Mouse (Mus musculus) neural tube, embryonic 14.5 days (tissue): ENCODE measurements around the gene Bora. TPM values are rescaled to one million over a fixed set of nuclear protein-coding genes. Genes with fewer than 3 reads are reported as not detected.

Experiments
- ATAC-seq: fragments of 200-750 bp; cut with Nextera tagmentation; 2 replicates; pipeline ENCODE4 v1.8.0; 2017; ENCODE audit warnings: low read depth, mild to moderate bottlenecking, moderate TSS enrichment, moderate library complexity
- H3K27ac ChIP-seq: fragments of 300-500 bp; sonication (generic); 2 replicates; pipeline ENCODE4 v1.5.1; 2014; ENCODE audit warnings: low read depth, mild to moderate bottlenecking, control low read depth, low read length, moderate library complexity, mixed read lengths
- H3K27me3 ChIP-seq: fragments of 300-500 bp; sonication (generic); 2 replicates; pipeline ENCODE4 v1.6.1; 2014; ENCODE audit warnings: low read length; ENCODE audit not compliant: control insufficient read depth, insufficient read depth
- H3K36me3 ChIP-seq: fragments of 300-500 bp; sonication (generic); 2 replicates; pipeline ENCODE4 v1.6.1; 2014; ENCODE audit warnings: low read length, mixed read lengths; ENCODE audit not compliant: control insufficient read depth, insufficient read depth
- H3K4me1 ChIP-seq: fragments of 300-500 bp; sonication (generic); 2 replicates; pipeline ENCODE4 v1.6.1; 2014; ENCODE audit warnings: low read length; ENCODE audit not compliant: control insufficient read depth, insufficient read depth
- H3K4me2 ChIP-seq: fragments of 300-500 bp; sonication (generic); 2 replicates; pipeline ENCODE4 v1.6.1; 2014; ENCODE audit warnings: mild to moderate bottlenecking, low read depth, low read length, control low read depth
- H3K4me3 ChIP-seq: fragments of 300-500 bp; sonication (generic); 2 replicates; pipeline ENCODE4 v1.5.1; 2014; ENCODE audit warnings: low read depth, low read length, control low read depth, mixed read lengths
- H3K9ac ChIP-seq: fragments of 300-500 bp; sonication (generic); replicated peaks from 2 replicates; pipeline ENCODE4 v1.6.1; 2014; ENCODE audit warnings: low read depth, mild to moderate bottlenecking, control low read depth, low read length, mixed read lengths
- H3K9me3 ChIP-seq: fragments of 300-500 bp; sonication (generic); 2 replicates; pipeline ENCODE4 v1.6.1; 2016; ENCODE audit warnings: low read length; ENCODE audit not compliant: control insufficient read depth
- WGBS: fragments of 180-500 bp; shearing (Covaris S2); extraction: QIAGEN DNeasy Blood & Tissue Kit; methylation state at CpG from one replicate; pipeline ENCODE4 v1.1.7; 2014; 5-methylcytosine and 5-hydroxymethylcytosine counted together
- polyA plus RNA-seq: library from polyadenylated mRNA; unstranded; fragments of >200 nt; fragmentation: Nextera tagmentation; extraction: Ambion mirVana; gene quantifications from 2 replicates; pipeline ENCODE4 v1.2.1, GENCODE M21; 2014

The Bora gene
- polyA plus RNA-seq, 1 experiment from 2014 or later = 10.6 TPM

DNA sequence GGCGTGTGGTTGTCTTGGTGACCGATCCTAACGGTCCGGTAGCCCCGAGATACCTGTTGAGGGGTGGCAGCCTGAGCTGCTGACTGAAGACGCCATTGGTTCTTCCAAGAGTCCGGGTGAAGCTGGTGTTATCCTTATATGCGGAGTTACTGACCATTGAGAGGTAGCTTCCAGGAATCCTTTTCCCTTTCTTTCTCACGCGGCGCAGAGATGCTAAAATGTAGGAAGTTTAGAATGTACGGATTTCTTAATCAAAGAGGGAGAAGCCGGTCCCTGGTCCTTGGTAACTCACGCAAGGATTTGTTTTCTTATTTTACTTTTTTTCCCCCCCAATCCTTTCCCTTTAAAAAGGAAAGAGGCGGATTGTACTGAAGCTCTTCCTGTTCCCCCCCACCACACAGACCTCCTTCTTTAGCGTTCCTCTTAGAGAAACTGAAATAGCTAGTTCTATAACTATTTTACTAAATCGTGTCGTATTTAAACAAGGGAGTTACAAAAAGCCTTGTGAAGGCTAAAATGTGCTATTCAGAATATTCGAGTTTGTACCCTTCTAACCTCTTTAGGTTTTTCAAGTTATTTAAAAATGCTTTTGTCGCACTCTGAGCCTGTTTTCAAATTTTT lies 54.1 kb downstream of the Bora start:
- Histone ChIP-seq H3K27ac (no peak overlapping the region), H3K36me3 (peaks cover 22% of the 10 kb centered on the region), H3K4me1 (peaks cover 12% of the 10 kb centered on the region; the same call in 1 of the 2 replicates), H3K4me2 (peak overlapping the region; percentile 63), H3K4me3 (peak overlapping the region; percentile 97), H3K27me3 (no peaks in the 10 kb centered on the region), H3K9me3 (no peaks in the 10 kb centered on the region), H3K9ac (peak overlapping the region; percentile 68)
- ATAC-seq = peak; percentile 2; the same call in 1 of the 2 replicates
- WGBS = 7% methylated on average over 20 of the region's 20 CpGs

DNA sequence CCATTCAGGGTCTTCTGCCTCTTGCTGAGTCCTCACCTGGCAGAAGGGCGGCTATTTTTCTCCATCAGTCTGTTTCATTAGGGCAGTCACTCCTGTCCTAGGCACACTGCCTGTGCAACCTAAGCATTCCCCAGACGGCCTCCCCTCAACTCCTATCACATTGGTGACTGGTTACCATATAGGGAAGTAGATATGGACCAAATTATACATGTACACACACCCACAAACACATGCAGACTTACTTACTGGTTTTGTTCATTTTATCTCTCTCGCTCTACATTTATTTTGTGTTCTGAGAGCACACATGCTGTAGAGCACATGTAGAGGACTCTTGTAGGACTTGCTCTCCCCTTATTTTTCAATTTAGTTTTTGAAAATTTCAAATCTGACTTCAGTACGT lies 57.0 kb downstream of the Bora start:
- Histone ChIP-seq H3K9ac (no peak overlapping the region), H3K4me2 (no peak overlapping the region), H3K9me3 (no peaks in the 10 kb centered on the region), H3K36me3 (peaks cover 5% of the 10 kb centered on the region), H3K4me3 (no peak overlapping the region), H3K27ac (no peak overlapping the region), H3K27me3 (no peaks in the 10 kb centered on the region), H3K4me1 (peaks cover 12% of the 10 kb centered on the region; the same call in 1 of the 2 replicates)
- 94% methylated on average over 4 of the region's 4 CpGs for WGBS
- no peak for ATAC-seq

DNA sequence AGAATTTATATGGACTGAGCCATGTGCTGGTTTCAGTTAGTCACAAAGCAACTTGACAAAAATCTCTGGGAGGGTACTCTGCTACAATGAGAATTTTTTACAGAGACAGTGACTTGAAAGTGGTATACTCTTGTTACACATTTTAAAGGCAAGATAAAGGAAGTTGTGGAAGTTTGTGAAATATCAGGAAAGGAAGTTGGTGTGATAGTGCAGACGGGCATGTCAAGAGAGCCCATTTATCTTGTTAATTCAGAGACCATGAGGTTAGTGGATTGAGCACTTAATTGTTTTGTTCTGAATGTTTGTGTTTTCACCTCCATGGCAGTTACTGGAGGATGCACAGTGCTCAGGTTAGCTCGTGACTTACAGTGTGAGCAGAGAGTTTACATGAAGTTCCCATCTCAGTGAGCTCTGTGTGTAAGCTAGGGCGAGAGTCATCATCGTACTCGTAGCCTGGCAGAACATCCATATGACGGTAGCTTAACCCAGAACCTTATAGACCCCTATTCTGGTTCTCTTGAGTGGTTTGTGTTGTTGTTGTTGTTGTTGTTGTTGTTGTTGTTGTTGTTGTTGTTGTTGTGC lies 58.6 kb downstream of the Bora start:
- Histone ChIP-seq H3K27me3 (no peaks in the 10 kb centered on the region), H3K4me3 (no peak overlapping the region), H3K9ac (no peak overlapping the region), H3K36me3 (peaks cover 14% of the 10 kb centered on the region), H3K4me2 (no peak overlapping the region), H3K4me1 (peaks cover 5% of the 10 kb centered on the region; the same call in 1 of the 2 replicates), H3K9me3 (no peaks in the 10 kb centered on the region), H3K27ac (no peak overlapping the region)
- WGBS = 97% methylated on average over 6 of the region's 6 CpGs
- no peak for ATAC-seq

DNA sequence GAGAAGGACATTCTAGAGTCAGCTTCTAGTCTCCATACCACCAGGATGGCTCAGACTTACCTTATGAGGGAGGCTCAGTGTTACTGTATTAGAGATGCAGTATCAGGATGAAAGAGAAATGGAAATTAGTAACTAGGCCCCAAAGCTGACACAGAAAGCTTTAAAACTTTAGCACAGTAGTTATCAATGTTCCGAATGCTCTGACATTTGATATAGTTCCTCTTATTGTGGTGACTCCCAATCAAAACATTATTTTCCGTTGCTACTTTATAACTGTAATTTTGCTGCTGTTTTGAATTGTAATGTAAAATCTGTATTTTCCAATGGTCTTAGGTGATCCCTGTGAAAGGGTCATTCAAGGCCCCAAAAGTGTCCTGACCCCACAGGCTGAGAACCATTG lies 60.6 kb downstream of the Bora start:
- no peak overlapping the region for H3K4me3 ChIP-seq
- H3K4me2 ChIP-seq = no peak overlapping the region
- 93% methylated on average over 2 of the region's 2 CpGs for WGBS
- H3K4me1 ChIP-seq = no peaks in the 10 kb centered on the region
- H3K27ac ChIP-seq = no peak overlapping the region
- H3K27me3 ChIP-seq = no peaks in the 10 kb centered on the region
- H3K9me3 ChIP-seq = no peaks in the 10 kb centered on the region
- H3K36me3 ChIP-seq = peaks cover 14% of the 10 kb centered on the region
- ATAC-seq = no peak
- no peak overlapping the region for H3K9ac ChIP-seq

DNA sequence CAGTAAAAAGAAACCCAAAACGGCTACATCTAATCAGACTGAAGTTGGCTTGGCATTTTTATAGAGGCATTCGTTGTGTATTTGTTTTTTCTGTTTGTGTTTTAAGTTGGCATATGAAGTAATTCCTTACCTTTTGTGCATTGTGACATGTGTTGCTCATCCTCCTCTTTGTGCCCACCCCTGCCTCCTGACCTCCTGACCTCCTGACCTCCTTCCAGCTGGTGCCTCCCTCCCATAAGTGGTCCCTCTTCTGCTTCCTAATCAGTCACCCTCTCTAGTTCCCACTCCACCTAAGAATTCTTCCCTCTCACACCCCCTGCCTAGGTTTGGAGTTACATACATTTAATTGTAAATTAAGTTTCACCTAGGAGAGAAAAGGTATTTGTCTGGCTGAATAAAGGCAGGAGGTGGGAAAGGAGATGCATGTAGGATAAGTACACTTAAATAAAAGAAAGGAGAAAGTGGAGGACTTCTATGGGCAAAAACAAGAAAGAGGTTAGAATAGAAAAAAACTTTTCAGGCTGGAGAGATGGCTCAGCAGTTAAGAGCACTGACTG lies 61.7 kb downstream of the Bora start:
- no peak overlapping the region for H3K4me3 ChIP-seq
- no peak for ATAC-seq
- H3K27ac ChIP-seq = no peak overlapping the region
- H3K9ac ChIP-seq = no peak overlapping the region
- peaks cover 20% of the 10 kb centered on the region for H3K36me3 ChIP-seq
- H3K9me3 ChIP-seq = no peaks in the 10 kb centered on the region
- H3K27me3 ChIP-seq = no peaks in the 10 kb centered on the region
- H3K4me1 ChIP-seq = no peaks in the 10 kb centered on the region
- no peak overlapping the region for H3K4me2 ChIP-seq
- WGBS = 62% methylated on average over 2 of the region's 2 CpGs

DNA sequence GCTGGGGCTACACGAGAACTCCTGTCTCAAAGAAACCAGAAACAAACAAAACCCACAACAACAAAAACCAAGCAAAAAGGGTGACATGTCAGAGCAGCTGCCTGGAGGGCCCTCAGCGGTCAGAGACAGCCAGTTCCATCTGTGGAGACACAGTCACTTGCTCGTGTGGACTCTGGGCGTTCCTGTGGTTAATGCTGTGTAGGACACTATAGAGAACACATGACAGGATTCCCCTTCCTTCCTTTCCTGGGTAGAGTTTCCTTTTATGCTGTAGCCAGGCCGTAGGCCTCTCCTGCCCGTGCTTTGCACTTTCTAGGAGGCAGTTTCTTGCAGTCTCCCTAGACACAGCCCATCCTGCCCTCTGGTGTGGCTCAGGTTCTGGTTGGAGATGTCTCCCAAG lies 62.7 kb downstream of the Bora start:
- H3K27me3 ChIP-seq = no peaks in the 10 kb centered on the region
- H3K4me3 ChIP-seq = no peak overlapping the region
- H3K4me2 ChIP-seq = no peak overlapping the region
- no peak overlapping the region for H3K27ac ChIP-seq
- no peak overlapping the region for H3K9ac ChIP-seq
- ATAC-seq = no peak
- no peaks in the 10 kb centered on the region for H3K4me1 ChIP-seq
- peaks cover 14% of the 10 kb centered on the region for H3K36me3 ChIP-seq
- 87% methylated on average over 6 of the region's 6 CpGs for WGBS
- no peaks in the 10 kb centered on the region for H3K9me3 ChIP-seq

DNA sequence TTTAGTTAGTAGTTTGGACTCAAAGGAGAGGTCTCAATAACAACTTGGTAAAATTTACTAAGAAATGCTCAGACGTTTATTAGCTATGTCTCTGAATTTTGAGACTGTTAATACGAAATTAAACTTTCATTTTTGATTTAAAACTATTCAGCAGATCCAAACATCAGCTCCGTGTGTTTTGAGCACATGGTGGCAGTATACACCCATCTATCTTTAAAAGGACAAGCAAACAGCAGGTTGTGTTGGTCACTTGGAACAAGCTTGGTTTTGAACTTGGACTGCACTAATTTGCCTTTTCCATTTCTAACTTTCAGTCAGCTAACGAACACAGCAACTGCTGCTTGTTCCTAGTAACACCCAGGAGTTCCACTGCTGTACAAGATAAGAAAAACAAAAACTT lies 71.6 kb downstream of the Bora start:
- no peak overlapping the region for H3K4me2 ChIP-seq
- H3K9me3 ChIP-seq = no peaks in the 10 kb centered on the region
- H3K9ac ChIP-seq = no peak overlapping the region
- no peaks in the 10 kb centered on the region for H3K27me3 ChIP-seq
- no peaks in the 10 kb centered on the region for H3K4me1 ChIP-seq
- H3K36me3 ChIP-seq = peaks cover 7% of the 10 kb centered on the region; the same call in 1 of the 2 replicates
- H3K27ac ChIP-seq = no peak overlapping the region
- ATAC-seq = no peak
- no peak overlapping the region for H3K4me3 ChIP-seq
- WGBS = 91% methylated on average over 4 of the region's 4 CpGs

DNA sequence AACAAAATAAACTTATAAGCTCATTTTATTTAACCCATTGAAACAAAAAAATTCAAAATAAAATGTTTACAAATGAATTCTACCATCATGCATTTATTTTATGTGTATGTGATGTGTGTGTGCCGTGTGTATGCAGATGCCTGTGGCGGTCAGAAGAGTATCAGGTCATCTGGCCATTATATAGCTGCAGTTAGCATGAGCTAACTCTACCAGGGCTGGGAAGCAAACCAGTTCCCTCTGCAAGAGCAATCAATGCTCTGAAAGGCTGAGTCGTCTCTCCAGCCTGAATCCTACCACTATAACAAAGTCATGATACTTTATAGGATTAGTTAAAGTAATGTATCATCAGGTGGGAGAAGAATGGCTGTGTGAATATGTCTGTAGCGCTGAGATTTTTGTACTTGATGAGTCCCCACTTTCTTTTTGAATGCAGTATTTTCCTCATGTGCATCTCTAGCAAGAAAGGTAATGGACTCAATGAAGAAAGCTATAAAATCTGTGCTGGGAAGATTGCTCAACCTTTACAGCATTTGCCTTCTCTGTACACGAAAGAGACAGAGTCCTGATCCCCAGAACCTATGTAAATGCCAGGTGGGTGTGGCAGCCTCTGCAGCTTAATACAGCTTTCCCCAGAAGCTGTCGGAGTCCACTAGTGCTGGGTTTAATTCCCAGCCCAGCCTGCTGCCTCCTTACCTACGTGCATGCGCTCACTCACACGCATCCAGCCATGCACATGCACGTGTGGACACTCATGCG lies 75.7 kb downstream of the Bora start:
- H3K27ac ChIP-seq = no peak overlapping the region
- WGBS = 91% methylated on average over 11 of the region's 11 CpGs
- no peak for ATAC-seq
- H3K27me3 ChIP-seq = no peaks in the 10 kb centered on the region
- no peak overlapping the region for H3K4me2 ChIP-seq
- H3K36me3 ChIP-seq = 0 out of 2 replicates have a peak, but pooled peaks cover 4% of the 10 kb centered on the region
- H3K9me3 ChIP-seq = no peaks in the 10 kb centered on the region
- no peak overlapping the region for H3K4me3 ChIP-seq
- no peak overlapping the region for H3K9ac ChIP-seq
- no peaks in the 10 kb centered on the region for H3K4me1 ChIP-seq

DNA sequence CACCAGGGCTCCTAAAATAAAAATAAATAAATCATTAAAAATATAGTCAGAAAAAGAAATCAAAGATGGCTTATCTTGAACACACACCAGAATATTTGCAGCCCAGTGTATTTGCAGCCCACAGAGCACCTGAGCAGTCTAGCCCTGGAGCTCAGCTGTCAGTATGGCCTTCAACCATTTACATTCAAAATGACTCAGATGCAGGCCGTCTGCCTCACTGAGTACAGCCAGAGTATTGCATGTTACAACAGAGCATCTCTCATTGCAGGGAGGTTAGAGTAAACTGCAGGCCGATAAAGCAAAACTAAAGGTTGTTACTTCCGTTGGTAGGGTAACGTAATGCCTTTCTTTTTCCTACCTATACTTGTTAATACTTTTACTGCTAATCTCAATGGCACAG lies 78.1 kb downstream of the Bora start:
- no peaks in the 10 kb centered on the region for H3K27me3 ChIP-seq
- 0 out of 2 replicates have a peak, but pooled peaks cover 4% of the 10 kb centered on the region for H3K36me3 ChIP-seq
- no peak overlapping the region for H3K4me3 ChIP-seq
- H3K4me2 ChIP-seq = no peak overlapping the region
- no peak overlapping the region for H3K9ac ChIP-seq
- no peak overlapping the region for H3K27ac ChIP-seq
- no peaks in the 10 kb centered on the region for H3K9me3 ChIP-seq
- H3K4me1 ChIP-seq = no peaks in the 10 kb centered on the region
- no peak for ATAC-seq
- 91% methylated on average over 4 of the region's 4 CpGs for WGBS
